ENCODE assay signal across 29 mouse cellular contexts in genomic region chr13:118293728-118294127, GRCm38 (mm10).
"Had no signal": no experiment of that assay in that cellular context is flagged by ENCODE, and none has a peak within 500 bp of the region (broad histone marks: within the 10 kb centered on the region; RNA-seq: fewer than 3 reads in every experiment).

No protein-coding gene starts in this region.

- H3K9me3 ChIP-seq: limb, embryonic 10.5 days; limb, embryonic 12.5 days; limb, embryonic 13.5 days; limb, embryonic 15.5 days; liver, embryonic 12.5 days; liver, embryonic 13.5 days; liver, embryonic 15.5 days; lung, embryonic 15.5 days; midbrain, embryonic 10.5 days; midbrain, embryonic 12.5 days; midbrain, embryonic 13.5 days; midbrain, embryonic 15.5 days had no signal

- H3K36me3 ChIP-seq: limb, embryonic 10.5 days; limb, embryonic 12.5 days; limb, embryonic 13.5 days; limb, embryonic 15.5 days; liver, embryonic 12.5 days; liver, embryonic 13.5 days; liver, embryonic 15.5 days; lung, embryonic 15.5 days; midbrain, embryonic 10.5 days; midbrain, embryonic 12.5 days; midbrain, embryonic 13.5 days; midbrain, embryonic 15.5 days had no signal

- H3K4me1 ChIP-seq: limb, embryonic 10.5 days; limb, embryonic 12.5 days; limb, embryonic 13.5 days; limb, embryonic 15.5 days; liver, embryonic 12.5 days; liver, embryonic 13.5 days; liver, embryonic 15.5 days; lung, embryonic 15.5 days; megakaryocyte, embryonic 14.5 days; midbrain, embryonic 10.5 days; midbrain, embryonic 12.5 days; midbrain, embryonic 13.5 days; midbrain, embryonic 15.5 days had no signal

- H3K9ac ChIP-seq: limb, embryonic 12.5 days; limb, embryonic 13.5 days; limb, embryonic 15.5 days; liver, embryonic 12.5 days; liver, embryonic 13.5 days; liver, embryonic 14.5 days; liver, embryonic 15.5 days; liver, postnatal 0 days; lung, embryonic 14.5 days; lung, embryonic 15.5 days; midbrain, embryonic 12.5 days; midbrain, embryonic 13.5 days; midbrain, embryonic 15.5 days had no signal

- H3K27me3 ChIP-seq: limb, embryonic 12.5 days; limb, embryonic 13.5 days; limb, embryonic 15.5 days; liver, embryonic 12.5 days; liver, embryonic 13.5 days; liver, embryonic 15.5 days; lung, embryonic 15.5 days; megakaryocyte, embryonic 14.5 days; midbrain, embryonic 12.5 days; midbrain, embryonic 13.5 days; midbrain, embryonic 15.5 days had no signal

- H3K4me3 ChIP-seq: limb, embryonic 10.5 days; limb, embryonic 12.5 days; limb, embryonic 13.5 days; limb, embryonic 15.5 days; liver, embryonic 12.5 days; liver, embryonic 13.5 days; liver, embryonic 15.5 days; lung, embryonic 15.5 days; megakaryocyte, embryonic 14.5 days; midbrain, embryonic 10.5 days; midbrain, embryonic 12.5 days; midbrain, embryonic 13.5 days; midbrain, embryonic 15.5 days; myocyte had no signal

- H3K27ac ChIP-seq: limb, embryonic 10.5 days; limb, embryonic 12.5 days; limb, embryonic 13.5 days; limb, embryonic 15.5 days; liver, embryonic 12.5 days; liver, embryonic 13.5 days; liver, embryonic 14.5 days; liver, embryonic 15.5 days; lung, embryonic 15.5 days; macrophage; midbrain, embryonic 10.5 days; midbrain, embryonic 12.5 days; midbrain, embryonic 13.5 days; midbrain, embryonic 15.5 days had no signal

- H3K4me2 ChIP-seq: limb, embryonic 12.5 days; limb, embryonic 13.5 days; limb, embryonic 15.5 days; liver, embryonic 11.5 days; liver, embryonic 12.5 days; liver, embryonic 13.5 days; liver, embryonic 15.5 days; lung, embryonic 14.5 days; lung, embryonic 15.5 days; midbrain, embryonic 11.5 days; midbrain, embryonic 12.5 days; midbrain, embryonic 13.5 days; midbrain, embryonic 15.5 days had no signal

- DNase-seq: left cerebral cortex, postnatal 4 days; liver; liver, embryonic 13.5 days; liver, postnatal 0 days; lung, adult 18-20 months; lung, adult 2 months; lung, embryonic 14.5 days; lung, postnatal 10 days; lung, postnatal 14 days; lung, postnatal 36 days; lung, postnatal 4 days; midbrain, embryonic 14.5 days had no signal
